Mouse (Mus musculus) cortical plate, adult 2 months (tissue): ENCODE data around the gene Rab5a.

ENCODE experiments used
- CTCF ChIP-seq: fragments of 200-500 bp; IDR thresholded peaks from 2 replicates; pipeline ENCODE4 v1.5.1; 2011; ENCODE audit warnings: mild to moderate bottlenecking, control low read depth, low read length; ENCODE audit not compliant: insufficient read depth; ENCODE audit errors: extremely low read depth
- POLR2A ChIP-seq: fragments of 200-500 bp; IDR thresholded peaks from 2 replicates; pipeline ENCODE4 v1.6.1; 2011; ENCODE audit warnings: mild to moderate bottlenecking, low read length, control low read depth; ENCODE audit not compliant: insufficient read depth; ENCODE audit errors: extremely low read depth

DNA sequence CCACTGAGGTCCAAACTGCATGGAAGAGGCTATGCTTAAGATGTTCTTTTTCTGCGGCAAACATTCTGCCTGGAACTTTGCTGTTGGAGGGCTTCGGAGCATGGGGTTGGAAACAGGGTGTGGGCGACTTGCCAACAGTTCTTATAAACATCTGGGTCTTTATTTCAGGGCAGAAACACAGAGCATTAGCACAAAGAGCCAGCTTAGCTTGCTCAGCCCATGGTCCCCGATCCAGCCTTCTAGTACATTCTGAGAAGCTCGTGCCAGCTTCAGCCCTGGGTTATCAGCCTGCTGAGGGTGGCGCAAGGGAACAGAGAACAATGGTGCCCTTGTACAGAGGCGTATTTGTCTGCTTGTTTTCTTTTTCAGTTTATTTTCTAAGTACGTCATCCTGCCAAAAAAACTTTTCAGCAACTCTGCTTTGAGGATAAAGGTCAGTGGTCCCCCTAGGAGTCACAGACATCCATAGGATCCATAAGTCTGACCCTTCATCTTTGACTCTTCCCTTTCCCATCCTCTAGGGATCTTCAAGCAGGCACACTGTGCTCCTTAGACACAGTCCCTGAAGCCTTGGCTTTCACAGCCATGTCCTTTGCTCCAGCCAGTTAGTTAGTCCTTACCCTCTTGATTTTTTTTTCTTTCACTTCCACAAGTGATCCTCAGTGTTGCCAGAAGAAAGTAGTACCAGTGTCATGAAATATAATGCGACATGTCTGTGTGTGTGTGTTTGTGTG is 64.7 kb downstream of the Rab5a start:
- TF ChIP-seq POLR2A, result no peak
- TF ChIP-seq CTCF, result no peak
